Mouse (Mus musculus): ENCODE measurements around the gene Agtrap. TPM values are rescaled to one million over a fixed set of nuclear protein-coding genes. Genes with fewer than 3 reads are reported as not detected.

The Agtrap gene
- total and polyA plus RNA-seq, 2 experiments from 2014 or later = 4.2 to 7.9 TPM

- WGBS = 44% methylated on average over 6 of the region's 6 CpGs
- no peak for ATAC-seq
- H3K9ac ChIP-seq = no peak overlapping the region
- H3K27ac ChIP-seq (ENCODE audit: low read depth, low read length) = no peak overlapping the region
- H3K4me1 ChIP-seq (ENCODE audit: insufficient read depth) = no peaks in the 10 kb centered on the region
- H3K4me2 ChIP-seq (ENCODE audit: low read depth) = no peak overlapping the region
- no peak for TF ChIP-seq CTCF (IDR thresholded peaks at IDR 0.05; ENCODE audit: low read depth)
- no peak for DNase-seq
- no peaks in the 10 kb centered on the region for H3K9me3 ChIP-seq (ENCODE audit: low read length)
- no peaks in the 10 kb centered on the region for H3K36me3 ChIP-seq (ENCODE audit: insufficient read depth)
- no peak overlapping the region for H3K4me3 ChIP-seq (ENCODE audit: low read depth, low read length)
- H3K27me3 ChIP-seq (ENCODE audit: insufficient read depth, low read length) = no peaks in the 10 kb centered on the region
These were observed 22.0 kb downstream of the Agtrap start for GRCm38 (mm10) chr4:148065702-148066400.

GRCm38 (mm10) chr4:148061086-148061480, 26.7 kb downstream of the Agtrap start:
- 91% methylated on average over 9 of the region's 9 CpGs for WGBS
- H3K27me3 ChIP-seq (ENCODE audit: insufficient read depth, low read length) = no peaks in the 10 kb centered on the region

GRCm38 (mm10) chr4:148060120-148061085, 27.4 kb downstream of the Agtrap start:
- Histone ChIP-seq H3K36me3 (ENCODE audit: insufficient read depth) (peaks cover 31% of the 10 kb centered on the region), H3K9ac (no peak overlapping the region), H3K9me3 (ENCODE audit: low read length) (no peaks in the 10 kb centered on the region), H3K27ac (ENCODE audit: low read depth, low read length) (no peak overlapping the region), H3K4me2 (ENCODE audit: low read depth) (no peak overlapping the region), H3K27me3 (ENCODE audit: insufficient read depth, low read length) (no peaks in the 10 kb centered on the region), H3K4me3 (ENCODE audit: low read depth, low read length) (no peak overlapping the region), H3K4me1 (ENCODE audit: insufficient read depth) (no peaks in the 10 kb centered on the region)
- ATAC-seq (no peak), DNase-seq (no peak)
- peak; percentile 55 for TF ChIP-seq CTCF (IDR thresholded peaks at IDR 0.05; ENCODE audit: low read depth)
- WGBS = 51% methylated on average over 13 of the region's 13 CpGs

More at GRCm38 (mm10) chr4:148061086-148061480, 26.7 kb downstream of the Agtrap start:
- no peak overlapping the region for H3K4me3 ChIP-seq (ENCODE audit: low read depth, low read length)
- TF ChIP-seq CTCF (IDR thresholded peaks at IDR 0.05; ENCODE audit: low read depth) = no peak
- H3K36me3 ChIP-seq (ENCODE audit: insufficient read depth) = peaks cover 24% of the 10 kb centered on the region
- no peak overlapping the region for H3K9ac ChIP-seq
- no peak overlapping the region for H3K4me2 ChIP-seq (ENCODE audit: low read depth)
- DNase-seq (no peak), ATAC-seq (no peak)
- H3K9me3 ChIP-seq (ENCODE audit: low read length) = no peaks in the 10 kb centered on the region
- no peak overlapping the region for H3K27ac ChIP-seq (ENCODE audit: low read depth, low read length)
- H3K4me1 ChIP-seq (ENCODE audit: insufficient read depth) = no peaks in the 10 kb centered on the region

DNA sequence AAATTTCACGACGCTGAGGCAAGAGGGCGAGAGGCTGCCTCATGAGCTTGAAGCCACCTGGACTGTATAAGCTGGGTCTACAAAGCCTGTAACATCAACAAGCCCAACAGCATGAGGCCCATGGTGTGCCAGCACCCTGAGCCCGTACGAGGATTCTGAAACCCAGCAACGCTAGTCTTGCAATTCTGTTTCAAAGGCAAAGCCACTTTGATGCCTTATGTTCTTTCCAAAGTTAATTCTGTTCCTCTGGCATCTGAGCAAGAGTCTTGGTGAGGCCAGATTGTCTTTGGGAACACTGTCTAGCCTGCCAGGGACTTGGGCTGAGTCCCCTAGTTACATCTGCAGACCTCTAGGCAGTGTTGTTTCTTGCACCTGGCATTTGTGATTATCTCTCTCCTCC, 28.8 kb downstream of the Agtrap start:
- 62% methylated on average over 6 of the region's 6 CpGs for WGBS
- no peak overlapping the region for H3K9ac ChIP-seq

DNA sequence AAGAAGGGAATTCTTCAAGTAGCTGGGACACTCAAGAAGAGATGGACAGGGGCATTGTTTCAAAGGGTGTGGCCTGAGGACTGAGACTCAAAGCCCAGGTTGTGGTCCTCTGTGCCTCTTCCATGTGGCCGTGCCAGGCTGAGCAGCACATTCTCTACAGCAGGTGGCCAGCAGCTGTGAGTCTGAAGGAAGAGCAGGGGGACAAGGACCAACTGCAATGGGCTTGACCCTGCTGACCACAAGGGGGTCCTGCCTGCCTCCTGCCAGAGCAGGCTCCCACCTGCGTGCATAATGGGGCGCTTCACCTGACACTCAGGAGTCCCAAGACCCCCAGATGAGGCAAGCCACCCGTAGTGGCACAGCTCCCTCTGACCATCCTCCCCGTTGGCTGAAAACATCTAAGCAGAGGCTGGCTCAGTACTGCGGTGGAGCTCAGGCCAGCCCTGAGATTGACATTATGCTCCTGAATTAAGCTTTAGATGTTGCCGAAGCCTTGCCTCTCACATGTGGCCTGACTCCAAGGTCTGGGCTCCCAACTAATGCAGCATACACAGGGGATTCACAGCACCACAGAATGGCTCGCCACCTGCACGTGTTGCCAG, 29.5 kb downstream of the Agtrap start:
- Histone ChIP-seq H3K27me3 (ENCODE audit: insufficient read depth, low read length) (no peaks in the 10 kb centered on the region), H3K27ac (ENCODE audit: low read depth, low read length) (peak overlapping the region; percentile 42), H3K4me3 (ENCODE audit: low read depth, low read length) (no peak overlapping the region), H3K9ac (no peak overlapping the region), H3K36me3 (ENCODE audit: insufficient read depth) (peaks cover 48% of the 10 kb centered on the region), H3K9me3 (ENCODE audit: low read length) (no peaks in the 10 kb centered on the region), H3K4me1 (ENCODE audit: insufficient read depth) (no peaks in the 10 kb centered on the region), H3K4me2 (ENCODE audit: low read depth) (no peak overlapping the region)
- no peak for DNase-seq
- ATAC-seq = no peak
- 86% methylated on average over 9 of the region's 9 CpGs for WGBS
- TF ChIP-seq CTCF (IDR thresholded peaks at IDR 0.05; ENCODE audit: low read depth) = no peak

More for the DNA sequence above, 28.8 kb downstream of the Agtrap start:
- Histone ChIP-seq H3K9me3 (ENCODE audit: low read length) (no peaks in the 10 kb centered on the region), H3K27me3 (ENCODE audit: insufficient read depth, low read length) (no peaks in the 10 kb centered on the region), H3K4me3 (ENCODE audit: low read depth, low read length) (no peak overlapping the region), H3K36me3 (ENCODE audit: insufficient read depth) (peaks cover 43% of the 10 kb centered on the region), H3K4me1 (ENCODE audit: insufficient read depth) (no peaks in the 10 kb centered on the region), H3K4me2 (ENCODE audit: low read depth) (no peak overlapping the region), H3K27ac (ENCODE audit: low read depth, low read length) (peak overlapping the region; percentile 42; the same call in 1 of the 2 replicates)
- ATAC-seq (peak; percentile 84), DNase-seq (peak; percentile 70)
- TF ChIP-seq CTCF (IDR thresholded peaks at IDR 0.05; ENCODE audit: low read depth) = no peak

- Histone ChIP-seq H3K36me3 (ENCODE audit: insufficient read depth) (peaks cover 53% of the 10 kb centered on the region), H3K27me3 (ENCODE audit: insufficient read depth, low read length) (no peaks in the 10 kb centered on the region), H3K4me1 (ENCODE audit: insufficient read depth) (no peaks in the 10 kb centered on the region), H3K9ac (no peak overlapping the region), H3K4me2 (ENCODE audit: low read depth) (no peak overlapping the region), H3K4me3 (ENCODE audit: low read depth, low read length) (no peak overlapping the region), H3K27ac (ENCODE audit: low read depth, low read length) (no peak overlapping the region), H3K9me3 (ENCODE audit: low read length) (no peaks in the 10 kb centered on the region)
- WGBS = 66% methylated on average over 5 of the region's 5 CpGs
- peak; percentile 14; the same call in 1 of the 2 replicates for TF ChIP-seq CTCF (IDR thresholded peaks at IDR 0.05; ENCODE audit: low read depth)
- ATAC-seq (no peak), DNase-seq (no peak)
These were observed 30.1 kb downstream of the Agtrap start for GRCm38 (mm10) chr4:148057661-148058209.
